Mouse (Mus musculus): ENCODE measurements around the gene Selenov. TPM values are rescaled to one million over a fixed set of nuclear protein-coding genes. Genes with fewer than 3 reads are reported as not detected.

Selenov gene
- polyA plus RNA-seq (2012; rRNA removed) = 0.65 and 0.87 TPM in 2 replicates

DNA sequence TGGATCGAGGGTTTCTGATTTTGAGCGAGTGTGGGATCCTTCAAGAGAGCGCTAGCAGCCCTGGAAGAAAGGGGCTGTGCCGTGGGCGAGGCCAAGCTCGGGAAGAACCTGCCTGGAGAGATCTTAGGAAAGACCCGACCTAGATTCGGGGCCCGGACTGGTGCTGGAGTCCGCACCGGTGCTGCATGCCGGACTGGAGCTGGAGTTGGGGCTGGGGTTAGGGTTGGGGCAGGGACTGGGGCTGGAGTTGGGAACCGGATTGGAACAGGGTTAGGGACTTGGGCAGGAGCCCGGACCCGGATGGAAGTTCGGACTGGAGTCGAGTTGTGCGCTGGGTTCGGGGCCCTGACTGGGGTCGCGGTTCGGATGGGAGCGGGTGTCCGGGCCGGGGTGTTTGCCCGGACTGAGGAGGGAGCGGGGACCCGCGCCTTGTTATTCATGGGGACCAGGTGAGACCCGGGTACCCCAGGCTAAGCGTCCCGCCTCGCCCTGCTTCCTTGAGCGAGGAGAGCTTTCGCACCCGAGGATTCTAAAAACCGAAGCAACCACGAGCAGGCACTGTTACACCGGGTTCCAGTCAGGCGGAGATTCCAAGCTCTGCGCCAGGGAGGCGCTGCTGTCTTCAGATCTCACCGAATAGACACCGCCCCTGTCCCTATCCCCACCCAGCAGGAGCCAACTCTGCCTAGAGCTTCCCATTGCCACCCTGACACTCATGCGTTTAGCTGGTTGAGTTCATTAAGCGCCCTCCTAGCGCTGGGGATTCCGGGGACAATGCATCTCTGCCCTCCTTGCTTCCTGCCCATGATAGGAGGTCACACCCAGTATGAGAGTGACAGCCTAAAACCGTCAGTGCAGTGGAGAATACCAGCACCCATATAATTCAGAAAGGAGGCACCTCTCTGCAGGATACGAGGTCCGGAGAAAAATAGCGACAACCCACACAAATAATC is at the start of gene Selenov:
Selenov (minus strand) TSS at position 549 of the 953 bp plus-strand sequence.

GRCm38 (mm10) chr7:28338108-28338998 is 47.4 kb upstream of the Selenov start, which contains the start of gene Supt5:
Gene Supt5 (minus strand): TSS chr7:28338746.

GRCm38 (mm10) chr7:28311926-28312543 is 21.0 kb upstream of the Selenov start, which contains the start of gene Timm50:
Gene Timm50 (minus strand): TSS chr7:28312072.

DNA sequence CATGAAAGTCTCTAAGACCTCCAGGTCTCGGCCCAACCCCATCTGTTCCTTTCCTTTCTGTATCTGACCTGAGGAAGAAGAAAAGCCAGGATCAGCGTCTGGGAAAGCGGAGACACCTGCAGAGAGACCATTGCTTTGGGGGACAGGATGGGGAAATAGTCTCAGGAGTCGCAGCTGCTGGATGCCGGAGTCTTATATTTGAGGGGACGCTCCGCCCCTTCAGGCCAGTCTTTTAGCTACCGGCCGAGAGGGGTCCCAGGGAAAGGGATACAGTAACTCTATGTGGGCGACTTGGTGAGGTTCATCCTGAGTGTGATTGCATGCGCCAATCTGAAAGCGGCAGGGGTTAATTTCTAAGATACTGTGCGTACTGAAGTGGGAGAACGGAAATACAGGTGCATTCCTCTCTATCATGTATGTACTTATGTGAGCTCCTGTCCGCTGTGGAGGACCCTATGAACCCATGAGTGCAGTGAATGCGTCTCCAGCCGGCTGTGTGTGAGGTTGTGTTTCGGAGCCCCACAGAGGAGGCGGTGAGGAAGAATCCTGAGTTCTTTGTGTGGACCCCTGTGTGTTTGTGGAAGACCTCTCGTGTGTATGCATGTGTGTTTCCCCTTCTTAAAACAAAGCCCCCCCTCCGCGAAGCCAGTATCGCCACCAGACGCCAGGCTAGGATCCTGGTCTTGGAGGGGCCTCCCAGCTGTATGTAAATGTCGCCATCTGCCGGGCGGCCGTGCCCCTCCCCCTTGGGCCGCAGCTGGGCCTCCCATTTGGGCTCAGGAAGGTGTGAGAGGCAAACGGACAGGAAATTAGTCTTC is 10.8 kb upstream of the Selenov start, which contains the start of gene Dll3:
Dll3 (minus strand) TSS at position 623 of the 818 bp plus-strand sequence.

GRCm38 (mm10) chr7:28277615-28278278 is 13.2 kb downstream of the Selenov start, which contains the start of gene Eid2b:
Gene Eid2b (plus strand): TSS chr7:28277739.

GRCm38 (mm10) chr7:28267129-28268041 is 23.6 kb downstream of the Selenov start, which contains the start of gene Eid2:
Gene Eid2 (plus strand): TSS chr7:28267881.

Other genes starting within 250 kb of the Selenov start
- 249 and 270 TPM in 2 replicates for gene Psmc4, start 241.1 kb downstream of the Selenov start, polyA plus RNA-seq (2012; rRNA removed)
- 0.18 and 0.24 TPM in 2 replicates for gene Fcgbp, start 219.9 kb downstream of the Selenov start, polyA plus RNA-seq (2012; rRNA removed)
- gene 9530053A07Rik, start 161.7 kb downstream of the Selenov start, polyA plus RNA-seq (2012; rRNA removed) = 0.04 and 0.05 TPM in 2 replicates
- gene Fbl, start 121.5 kb downstream of the Selenov start, polyA plus RNA-seq (2012; rRNA removed) = 244 and 245 TPM in 2 replicates
- gene Dyrk1b, start 111.7 kb downstream of the Selenov start, polyA plus RNA-seq (2012; rRNA removed) = 34.0 and 36.4 TPM in 2 replicates
- gene Eid2, start 23.3 kb downstream of the Selenov start, polyA plus RNA-seq (2012; rRNA removed) = 59.8 and 66.6 TPM in 2 replicates
- gene Eid2b, start 13.4 kb downstream of the Selenov start, polyA plus RNA-seq (2012; rRNA removed) = 29.6 and 37.8 TPM in 2 replicates
- 25.5 and 33.0 TPM in 2 replicates for gene Dll3, start 11.1 kb upstream of the Selenov start, polyA plus RNA-seq (2012; rRNA removed)
- 99.0 and 110 TPM in 2 replicates for gene Timm50, start 20.9 kb upstream of the Selenov start, polyA plus RNA-seq (2012; rRNA removed)
- 122 and 126 TPM in 2 replicates for gene Supt5, start 47.6 kb upstream of the Selenov start, polyA plus RNA-seq (2012; rRNA removed)
- gene Rps16, start 59.5 kb upstream of the Selenov start, polyA plus RNA-seq (2012; rRNA removed) = 1,327 and 1,353 TPM in 2 replicates
- 29.3 and 33.4 TPM in 2 replicates for gene Plekhg2, start 81.4 kb upstream of the Selenov start, polyA plus RNA-seq (2012; rRNA removed)
- 4.3 and 6.1 TPM in 2 replicates for gene Zfp36, start 89.1 kb upstream of the Selenov start, polyA plus RNA-seq (2012; rRNA removed)
- gene Med29, start 101.5 kb upstream of the Selenov start, polyA plus RNA-seq (2012; rRNA removed) = 46.6 and 46.8 TPM in 2 replicates
- gene Paf1, start 101.8 kb upstream of the Selenov start, polyA plus RNA-seq (2012; rRNA removed) = 111 and 114 TPM in 2 replicates
- gene Gmfg, start 146.3 kb upstream of the Selenov start, polyA plus RNA-seq (2012; rRNA removed) = 5.3 and 6.4 TPM in 2 replicates
- 40.4 and 41.7 TPM in 2 replicates for gene Lrfn1, start 160.8 kb upstream of the Selenov start, polyA plus RNA-seq (2012; rRNA removed)
- gene Ifnl2, start 219.3 kb upstream of the Selenov start, polyA plus RNA-seq (2012; rRNA removed) = not detected in 2 replicates
- gene Ifnl3, start 231.7 kb upstream of the Selenov start, polyA plus RNA-seq (2012; rRNA removed) = not detected in 2 replicates
- gene Sycn, start 249.7 kb upstream of the Selenov start, polyA plus RNA-seq (2012; rRNA removed) = not detected in 2 replicates

Data from central nervous system, embryonic 14 days (tissue).